Mouse (Mus musculus) heart, postnatal 36 days (tissue): Measurements from ENCODE around the gene Cxadr. TPM values are rescaled to one million over a fixed set of nuclear protein-coding genes. Genes with fewer than 3 reads are reported as not detected.
A peak's percentile ranks its signal among the peaks of the same experiment; 100 is the strongest.
"Not testable (repeated sequence)": the region's sequence is repeated elsewhere in the genome, so short reads cannot be mapped to it uniquely, and the experiment has no call there.

Experiments
- DNase-seq, 2 experiments: peaks; one replicate each; pipeline ENCODE4 v3.0.0; 2021 to 2022
- intact Hi-C: fragments of 180-260 bp; cut with DNase I; formaldehyde crosslinking; loops from one replicate; pipeline ENCODE4 v1.15.1; 2025
- total RNA-seq, 2 experiments: library from RNA; stranded (reverse); gene quantifications; 2 replicates each; pipeline ENCODE4 v1.2.3; 2021

Gene Cxadr
- total RNA-seq, 2 experiments from 2014 or later: 50.3 to 50.7 TPM

GRCm38 (mm10) chr16:78347328-78347926 is 46.1 kb downstream of the Cxadr start:
- DNase-seq: peak in 1 of 2 experiments; percentile 12
- intact Hi-C loops: loop anchor here (10.0 kb wide), 1 partner anchor 1223 kb away; no protein-coding TSS in a partner anchor

GRCm38 (mm10) chr16:78357757-78358156 is 56.5 kb downstream of the Cxadr start:
- intact Hi-C loops: no loop called here
- DNase-seq: no peak

GRCm38 (mm10) chr16:78361466-78361865 is 60.2 kb downstream of the Cxadr start:
- no peak for DNase-seq
- intact Hi-C loops: no loop called here

- DNase-seq, intact Hi-C loops: not testable (repeated sequence)
Observed at GRCm38 (mm10) chr16:78364554-78364953, 63.3 kb downstream of the Cxadr start.

GRCm38 (mm10) chr16:78371491-78372046 is 70.3 kb downstream of the Cxadr start:
- no peak for DNase-seq
- intact Hi-C loops: loop anchor here (10.0 kb wide), 1 partner anchor 1357 kb away; the partner anchor contains the start of gene Usp25

GRCm38 (mm10) chr16:78372786-78373185 is 71.5 kb downstream of the Cxadr start:
- intact Hi-C loops: loop anchor here (10.0 kb wide), 1 partner anchor 1358 kb away; the partner anchor contains the start of gene Usp25
- no peak for DNase-seq

GRCm38 (mm10) chr16:78373743-78374142 is 72.5 kb downstream of the Cxadr start:
- DNase-seq: no peak
- intact Hi-C loops: loop anchor here (2.0 to 10.0 kb wide), 2 partner anchors 53 to 1359 kb away; partner anchors contain the start of gene Usp25

GRCm38 (mm10) chr16:78375222-78375621 is 73.9 kb downstream of the Cxadr start:
- peak in 1 of 2 experiments; percentile 12 for DNase-seq
- intact Hi-C loops: loop anchor here (2.0 to 10.0 kb wide), 3 partner anchors 52 to 1360 kb away; partner anchors contain the start of genes D16Ertd472e and Usp25

GRCm38 (mm10) chr16:78375821-78376691 is 74.8 kb downstream of the Cxadr start:
- DNase-seq: peak; percentile 54 to 59
- intact Hi-C loops: loop anchor here (2.0 to 10.0 kb wide), 3 partner anchors 51 to 1361 kb away; partner anchors contain the start of genes D16Ertd472e and Usp25

- DNase-seq: peak; percentile 87 to 89
- intact Hi-C loops: loop anchor here (5.0 to 10.0 kb wide), 2 partner anchors 200 to 1362 kb away; partner anchors contain the start of genes D16Ertd472e and Usp25
Observed at GRCm38 (mm10) chr16:78376745-78377570, 75.7 kb downstream of the Cxadr start, which contains the start of gene Btg3. Gene Btg3 (minus strand): TSS chr16:78377192.

- DNase-seq: no peak
- intact Hi-C loops: loop anchor here (5.0 to 10.0 kb wide), 2 partner anchors 199 to 1364 kb away; partner anchors contain the start of genes D16Ertd472e and Usp25
Observed at GRCm38 (mm10) chr16:78378493-78378892, 77.2 kb downstream of the Cxadr start.

- intact Hi-C loops: no loop called here
- DNase-seq: no peak
Observed at GRCm38 (mm10) chr16:78389122-78389521, 87.8 kb downstream of the Cxadr start.

GRCm38 (mm10) chr16:78389986-78390385 is 88.7 kb downstream of the Cxadr start:
- DNase-seq: no peak
- intact Hi-C loops: no loop called here

- no peak for DNase-seq
- intact Hi-C loops: no loop called here
Observed at GRCm38 (mm10) chr16:78391354-78391753, 90.1 kb downstream of the Cxadr start.

GRCm38 (mm10) chr16:78398734-78399133 is 97.4 kb downstream of the Cxadr start:
- intact Hi-C loops: no loop called here
- DNase-seq: no peak

GRCm38 (mm10) chr16:78399423-78399822 is 98.1 kb downstream of the Cxadr start:
- intact Hi-C loops: no loop called here

GRCm38 (mm10) chr16:78402316-78402715 is 101.0 kb downstream of the Cxadr start:
- intact Hi-C loops: no loop called here
- DNase-seq: no peak

More at GRCm38 (mm10) chr16:78399423-78399822, 98.1 kb downstream of the Cxadr start:
- no peak for DNase-seq

- intact Hi-C loops: no loop called here
- DNase-seq: no peak
Observed at GRCm38 (mm10) chr16:78406657-78407056, 105.4 kb downstream of the Cxadr start.

- intact Hi-C loops: no loop called here
- DNase-seq: no peak
Observed at GRCm38 (mm10) chr16:78407855-78408254, 106.6 kb downstream of the Cxadr start.
